Mouse (Mus musculus): ENCODE results near the gene Tnni1.

Gene Tnni1

GRCm38 (mm10) chr1:135746248-135746647, 33.0 kb upstream of the Tnni1 start:
- Histone ChIP-seq H3K27me3 (ENCODE audit: insufficient read depth, low read length) (no peaks in the 10 kb centered on the region), H3K4me1 (replicated peaks; ENCODE audit: low read depth, low read length) (peaks cover 25% of the 10 kb centered on the region), H3K4me3 (replicated peaks; ENCODE audit: low read length) (no peak overlapping the region), H3K9me3 (ENCODE audit: low read length) (no peaks in the 10 kb centered on the region), H3K36me3 (ENCODE audit: insufficient read depth, low read length) (peaks cover 29% of the 10 kb centered on the region)
- no peak for TF ChIP-seq NANOG (IDR thresholded peaks at IDR 0.05; ENCODE audit: borderline replicate concordance, low read length)
- no peak for TF ChIP-seq POU5F1 (IDR thresholded peaks at IDR 0.05; ENCODE audit: borderline replicate concordance, low read length)

- no peaks in the 10 kb centered on the region for H3K9me3 ChIP-seq (ENCODE audit: low read length)
- no peak overlapping the region for H3K4me3 ChIP-seq (replicated peaks; ENCODE audit: low read length)
- H3K36me3 ChIP-seq (ENCODE audit: insufficient read depth, low read length) = peaks cover 17% of the 10 kb centered on the region
- TF ChIP-seq POU5F1 (IDR thresholded peaks at IDR 0.05; ENCODE audit: borderline replicate concordance, low read length) = no peak
- TF ChIP-seq CTCF (conservative IDR thresholded peaks at IDR 0.05; ENCODE audit: low read length) = peak; percentile 79
- 0 out of 2 replicates have a peak, but pooled peaks cover 2% of the 10 kb centered on the region for H3K27me3 ChIP-seq (ENCODE audit: insufficient read depth, low read length)
- H3K4me1 ChIP-seq (replicated peaks; ENCODE audit: low read depth, low read length) = peaks cover 46% of the 10 kb centered on the region
Observed at GRCm38 (mm10) chr1:135752737-135753348, 26.4 kb upstream of the Tnni1 start.

GRCm38 (mm10) chr1:135755287-135755686, 23.9 kb upstream of the Tnni1 start:
- TF ChIP-seq NANOG (IDR thresholded peaks at IDR 0.05; ENCODE audit: borderline replicate concordance, low read length) (no peak), POU5F1 (IDR thresholded peaks at IDR 0.05; ENCODE audit: borderline replicate concordance, low read length) (no peak), CTCF (conservative IDR thresholded peaks at IDR 0.05; ENCODE audit: low read length) (no peak)
- peaks cover 9% of the 10 kb centered on the region for H3K36me3 ChIP-seq (ENCODE audit: insufficient read depth, low read length)
- no peak overlapping the region for H3K4me3 ChIP-seq (replicated peaks; ENCODE audit: low read length)
- no peaks in the 10 kb centered on the region for H3K9me3 ChIP-seq (ENCODE audit: low read length)
- H3K27me3 ChIP-seq (ENCODE audit: insufficient read depth, low read length) = peaks cover 7% of the 10 kb centered on the region
- H3K4me1 ChIP-seq (replicated peaks; ENCODE audit: low read depth, low read length) = peaks cover 55% of the 10 kb centered on the region

GRCm38 (mm10) chr1:135755913-135756312, 23.3 kb upstream of the Tnni1 start:
- Histone ChIP-seq H3K4me3 (replicated peaks; ENCODE audit: low read length) (no peak overlapping the region), H3K36me3 (ENCODE audit: insufficient read depth, low read length) (peaks cover 5% of the 10 kb centered on the region), H3K4me1 (replicated peaks; ENCODE audit: low read depth, low read length) (peaks cover 60% of the 10 kb centered on the region), H3K9me3 (ENCODE audit: low read length) (no peaks in the 10 kb centered on the region), H3K27me3 (ENCODE audit: insufficient read depth, low read length) (peaks cover 7% of the 10 kb centered on the region)
- TF ChIP-seq POU5F1 (IDR thresholded peaks at IDR 0.05; ENCODE audit: borderline replicate concordance, low read length) (no peak), CTCF (conservative IDR thresholded peaks at IDR 0.05; ENCODE audit: low read length) (no peak), NANOG (IDR thresholded peaks at IDR 0.05; ENCODE audit: borderline replicate concordance, low read length) (no peak)

- H3K27me3 ChIP-seq (ENCODE audit: insufficient read depth, low read length) = peaks cover 7% of the 10 kb centered on the region
- H3K4me3 ChIP-seq (replicated peaks; ENCODE audit: low read length) = no peak overlapping the region
- TF ChIP-seq CTCF (conservative IDR thresholded peaks at IDR 0.05; ENCODE audit: low read length) (no peak), NANOG (IDR thresholded peaks at IDR 0.05; ENCODE audit: borderline replicate concordance, low read length) (no peak), POU5F1 (IDR thresholded peaks at IDR 0.05; ENCODE audit: borderline replicate concordance, low read length) (no peak)
- H3K4me1 ChIP-seq (replicated peaks; ENCODE audit: low read depth, low read length) = peaks cover 49% of the 10 kb centered on the region
- H3K36me3 ChIP-seq (ENCODE audit: insufficient read depth, low read length) = no peaks in the 10 kb centered on the region
- no peaks in the 10 kb centered on the region for H3K9me3 ChIP-seq (ENCODE audit: low read length)
Observed at GRCm38 (mm10) chr1:135757287-135757686, 21.9 kb upstream of the Tnni1 start.

- Histone ChIP-seq H3K27me3 (ENCODE audit: insufficient read depth, low read length) (peaks cover 14% of the 10 kb centered on the region), H3K9me3 (ENCODE audit: low read length) (no peaks in the 10 kb centered on the region), H3K36me3 (ENCODE audit: insufficient read depth, low read length) (no peaks in the 10 kb centered on the region), H3K4me3 (replicated peaks; ENCODE audit: low read length) (no peak overlapping the region), H3K4me1 (replicated peaks; ENCODE audit: low read depth, low read length) (peaks cover 53% of the 10 kb centered on the region)
- TF ChIP-seq CTCF (conservative IDR thresholded peaks at IDR 0.05; ENCODE audit: low read length) (no peak), NANOG (IDR thresholded peaks at IDR 0.05; ENCODE audit: borderline replicate concordance, low read length) (no peak), POU5F1 (IDR thresholded peaks at IDR 0.05; ENCODE audit: borderline replicate concordance, low read length) (no peak)
Observed at GRCm38 (mm10) chr1:135759685-135760084, 19.5 kb upstream of the Tnni1 start.

- no peak overlapping the region for H3K4me3 ChIP-seq (replicated peaks; ENCODE audit: low read length)
Observed at GRCm38 (mm10) chr1:135760216-135760615, 19.0 kb upstream of the Tnni1 start.

GRCm38 (mm10) chr1:135761728-135762127, 17.5 kb upstream of the Tnni1 start:
- Histone ChIP-seq H3K36me3 (ENCODE audit: insufficient read depth, low read length) (no peaks in the 10 kb centered on the region), H3K4me1 (replicated peaks; ENCODE audit: low read depth, low read length) (peaks cover 44% of the 10 kb centered on the region), H3K4me3 (replicated peaks; ENCODE audit: low read length) (no peak overlapping the region), H3K9me3 (ENCODE audit: low read length) (no peaks in the 10 kb centered on the region), H3K27me3 (ENCODE audit: insufficient read depth, low read length) (peaks cover 30% of the 10 kb centered on the region)
- no peak for TF ChIP-seq NANOG (IDR thresholded peaks at IDR 0.05; ENCODE audit: borderline replicate concordance, low read length)
- TF ChIP-seq POU5F1 (IDR thresholded peaks at IDR 0.05; ENCODE audit: borderline replicate concordance, low read length) = no peak
- TF ChIP-seq CTCF (conservative IDR thresholded peaks at IDR 0.05; ENCODE audit: low read length) = no peak

More at GRCm38 (mm10) chr1:135760216-135760615, 19.0 kb upstream of the Tnni1 start:
- Histone ChIP-seq H3K4me1 (replicated peaks; ENCODE audit: low read depth, low read length) (peaks cover 51% of the 10 kb centered on the region), H3K36me3 (ENCODE audit: insufficient read depth, low read length) (no peaks in the 10 kb centered on the region), H3K27me3 (ENCODE audit: insufficient read depth, low read length) (peaks cover 18% of the 10 kb centered on the region), H3K9me3 (ENCODE audit: low read length) (no peaks in the 10 kb centered on the region)
- peak; percentile 53 for TF ChIP-seq CTCF (conservative IDR thresholded peaks at IDR 0.05; ENCODE audit: low read length)
- TF ChIP-seq POU5F1 (IDR thresholded peaks at IDR 0.05; ENCODE audit: borderline replicate concordance, low read length) = no peak
- TF ChIP-seq NANOG (IDR thresholded peaks at IDR 0.05; ENCODE audit: borderline replicate concordance, low read length) = no peak
